Mouse (Mus musculus) retina, adult 2 months (tissue): ENCODE measurements around the gene Prkag2.

Source experiments
- DNase-seq: peaks from one replicate; pipeline ENCODE4 v3.0.0-alpha.2; 2012; ENCODE audit warnings: low read depth, low spot score

Prkag2 gene

DNA sequence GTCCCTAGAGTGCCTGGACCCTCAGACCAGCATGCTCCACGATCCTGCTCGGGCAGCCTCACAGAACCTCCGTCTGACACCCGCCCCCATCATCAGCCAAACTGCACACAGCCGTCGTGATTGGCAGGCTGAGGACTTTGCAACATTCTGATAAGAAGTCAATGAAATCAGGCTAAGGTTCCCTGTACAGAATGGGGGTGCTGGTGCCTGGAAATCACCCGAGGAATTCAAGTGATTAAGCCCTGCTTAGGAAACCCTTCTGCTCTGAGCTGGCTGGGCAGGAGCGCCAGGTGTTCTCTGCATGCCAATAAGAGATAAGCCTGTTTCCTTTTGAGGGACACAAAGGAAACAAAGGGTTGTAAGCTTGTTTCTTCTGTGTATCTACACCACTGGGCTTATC is 131.7 kb downstream of the Prkag2 start:
- no peak for DNase-seq

DNA sequence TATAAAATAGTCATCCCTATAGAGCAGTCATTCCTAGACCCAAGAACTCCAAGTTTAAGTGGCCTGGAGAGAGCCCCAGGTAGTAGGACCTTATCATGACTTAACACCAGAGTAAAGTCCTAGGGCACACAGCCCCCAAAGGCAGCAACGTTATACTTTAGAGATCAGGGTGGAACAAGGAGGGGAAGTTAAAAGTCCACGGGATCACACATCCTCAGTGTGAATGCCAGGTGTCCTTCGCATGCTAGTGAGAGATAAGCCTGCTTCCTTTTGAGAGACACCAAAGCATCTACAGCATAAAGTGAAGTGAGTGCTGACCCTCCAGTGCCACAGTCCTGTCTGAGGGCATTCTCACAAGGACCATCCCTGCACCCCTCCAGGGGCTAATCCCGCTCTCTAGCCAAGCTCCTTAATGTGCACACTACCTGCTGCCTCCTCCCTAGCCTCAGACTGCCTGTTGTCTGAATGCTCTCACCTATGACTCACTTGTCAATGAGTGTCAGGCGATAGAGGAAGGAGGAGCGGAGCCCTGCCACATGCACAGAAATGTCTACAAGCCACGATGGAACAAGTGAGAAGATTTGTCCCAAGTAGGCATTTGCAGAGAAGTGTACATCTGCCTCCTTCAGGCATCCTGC is 132.4 kb downstream of the Prkag2 start:
- DNase-seq, result no peak

DNA sequence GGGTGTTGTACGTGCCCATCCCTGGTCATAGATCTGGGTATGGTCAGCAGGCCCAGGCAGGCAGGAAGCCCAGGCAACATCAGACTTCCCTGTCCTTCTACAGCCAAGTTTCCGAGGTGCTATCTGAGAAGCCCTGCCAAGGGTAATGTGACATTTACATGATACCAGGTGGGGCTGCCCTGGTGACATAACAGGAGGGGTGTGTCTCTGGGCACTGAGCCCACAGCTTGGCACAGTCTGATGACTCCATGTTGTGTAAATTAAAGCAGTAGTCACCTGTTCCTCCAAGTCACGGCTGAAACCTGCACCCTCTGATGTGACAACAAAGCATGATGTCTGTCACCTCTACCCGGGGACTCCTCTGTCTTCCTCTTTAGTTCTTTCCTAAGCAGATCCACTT is 136.7 kb downstream of the Prkag2 start:
- no peak for DNase-seq

DNA sequence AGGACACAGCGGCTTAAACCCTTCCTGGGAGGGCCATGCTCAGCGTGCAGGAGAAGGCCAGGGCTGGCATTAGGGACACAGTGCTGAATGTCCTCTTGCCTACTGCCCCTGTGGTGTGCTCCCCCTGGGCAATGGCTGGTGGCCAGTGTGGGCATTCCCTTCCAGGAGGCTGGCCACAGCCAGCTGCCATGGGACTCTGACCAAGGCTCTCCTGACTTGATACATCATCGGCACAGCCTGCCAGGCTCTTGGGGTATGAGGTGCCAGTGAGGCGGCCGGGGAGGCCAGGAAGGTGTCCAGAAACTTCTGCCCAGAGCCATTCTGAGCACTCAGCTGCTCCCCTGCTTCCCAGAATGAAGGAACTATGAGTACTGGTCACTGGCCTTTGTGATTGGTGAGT is 139.7 kb downstream of the Prkag2 start:
- DNase-seq, result no peak

DNA sequence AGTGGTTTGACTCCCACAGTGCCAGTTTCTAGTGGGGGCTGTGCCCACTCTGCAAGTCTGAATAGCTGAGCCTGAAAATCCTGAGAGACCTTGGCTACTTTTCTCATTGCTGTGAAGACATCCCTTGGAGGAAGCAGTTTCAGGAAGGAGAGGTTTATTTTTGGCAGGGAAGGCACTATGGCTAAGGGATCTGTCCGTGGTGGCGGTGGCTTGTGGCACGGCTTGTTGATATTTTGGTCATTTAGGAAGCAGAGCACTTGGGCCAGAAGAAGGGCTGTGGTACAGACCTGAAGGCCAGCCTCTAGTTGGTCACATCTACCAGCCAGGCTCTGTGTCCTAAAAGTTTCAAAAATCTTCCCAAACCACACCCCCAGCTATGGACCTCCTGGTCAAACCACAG is 140.7 kb downstream of the Prkag2 start:
- no peak for DNase-seq

DNA sequence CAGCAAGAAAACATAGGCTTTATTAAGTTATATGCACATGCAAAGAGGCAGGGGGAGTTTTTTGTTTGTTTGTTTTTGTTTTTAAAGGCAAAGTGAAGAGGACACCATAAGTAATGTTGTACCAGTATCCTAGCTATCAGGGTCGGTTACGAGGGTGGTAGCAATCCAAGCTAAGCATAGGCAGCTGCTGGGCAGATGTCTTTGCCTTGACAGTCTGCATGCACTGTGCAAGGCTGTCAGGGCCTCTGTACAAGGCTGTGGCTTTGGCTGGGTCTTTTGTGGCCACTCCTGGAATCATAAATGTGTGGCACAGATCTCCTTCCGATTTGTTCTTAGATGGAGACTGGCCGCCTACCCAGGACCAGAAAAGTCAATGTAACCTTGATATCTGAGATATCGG is 141.8 kb downstream of the Prkag2 start:
- DNase-seq, result no peak

DNA sequence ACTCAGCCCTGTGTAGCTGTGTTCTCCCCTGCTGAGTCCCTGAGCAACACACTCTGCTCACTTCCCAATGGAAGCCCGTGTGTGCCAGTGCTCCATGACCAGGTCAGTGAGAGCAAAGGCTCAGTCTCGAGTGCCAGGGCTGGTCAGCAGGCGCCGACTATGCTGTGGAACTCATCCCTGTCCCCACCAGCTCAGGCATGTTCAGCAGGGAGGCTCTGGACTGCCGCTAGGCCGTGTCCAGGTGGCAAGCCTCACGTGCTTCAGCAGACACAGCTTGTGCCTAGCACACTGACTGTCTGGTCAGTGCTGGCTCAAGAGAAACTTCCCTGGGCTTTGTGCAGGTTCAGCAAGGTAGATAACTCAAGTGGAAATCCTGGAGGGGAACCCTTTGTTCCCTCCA is 143.6 kb downstream of the Prkag2 start:
- DNase-seq, result no peak

DNA sequence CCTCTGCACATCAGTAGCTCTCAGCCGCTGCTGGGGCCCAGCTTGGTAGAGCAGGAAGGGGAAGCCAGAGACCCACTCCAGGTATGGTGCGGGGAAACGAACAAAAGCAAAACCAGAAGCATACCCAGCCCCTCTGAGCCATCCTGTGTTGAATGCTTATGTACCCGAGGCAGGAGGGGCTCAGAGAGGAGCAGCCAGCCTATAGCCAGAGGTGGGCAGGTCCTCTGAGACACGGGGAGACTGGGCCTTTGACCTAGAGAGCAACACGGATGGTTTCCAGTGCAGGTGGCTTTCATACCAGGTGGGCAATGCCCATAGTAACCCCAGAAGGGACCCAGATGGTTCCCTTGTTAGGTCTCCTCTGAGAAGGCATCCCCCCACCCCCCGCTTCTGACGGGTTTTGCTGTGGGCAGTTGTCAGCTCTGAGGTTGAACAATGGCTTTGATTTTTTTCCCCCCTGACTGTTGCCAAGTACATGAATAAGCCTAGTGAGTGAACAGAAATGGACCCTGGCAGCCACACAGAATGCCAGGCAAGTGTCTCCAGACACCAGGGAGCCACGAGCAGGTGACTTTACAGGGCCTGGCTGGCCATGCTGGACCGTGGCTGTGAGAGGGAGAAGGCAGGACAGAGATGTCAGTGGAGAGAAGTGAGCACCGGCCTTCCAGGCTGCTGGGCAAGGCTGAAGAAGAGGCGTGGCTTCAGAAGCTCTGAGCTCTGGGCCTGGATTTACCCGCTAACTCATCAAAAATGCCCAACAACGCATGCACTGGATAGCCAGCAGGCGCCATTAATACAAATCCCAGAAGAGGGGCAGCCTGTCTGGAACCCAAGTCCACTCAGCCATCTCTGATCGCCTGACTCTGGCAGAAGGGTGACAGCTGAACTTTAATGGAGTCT is 147.3 kb downstream of the Prkag2 start:
- no peak for DNase-seq

DNA sequence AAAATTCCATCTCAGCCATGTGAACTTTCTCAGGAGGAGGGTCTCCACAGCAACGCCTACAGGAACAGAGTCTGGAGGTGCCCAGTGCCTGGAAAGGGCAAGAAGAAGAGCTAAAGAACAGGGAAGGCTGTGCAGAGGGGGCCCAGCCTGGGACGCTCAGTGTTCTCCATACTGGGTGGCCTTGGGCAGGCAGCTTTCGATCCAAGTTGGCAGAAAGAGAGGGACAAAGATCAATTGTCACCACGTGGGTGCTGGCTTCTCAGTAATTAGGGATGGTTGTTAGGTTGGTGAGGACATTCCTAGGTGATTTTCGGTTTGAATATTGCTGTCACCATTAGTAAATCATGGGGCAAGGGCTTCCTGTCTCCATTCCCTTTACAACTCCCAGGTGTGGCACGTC is 148.2 kb downstream of the Prkag2 start:
- no peak for DNase-seq

DNA sequence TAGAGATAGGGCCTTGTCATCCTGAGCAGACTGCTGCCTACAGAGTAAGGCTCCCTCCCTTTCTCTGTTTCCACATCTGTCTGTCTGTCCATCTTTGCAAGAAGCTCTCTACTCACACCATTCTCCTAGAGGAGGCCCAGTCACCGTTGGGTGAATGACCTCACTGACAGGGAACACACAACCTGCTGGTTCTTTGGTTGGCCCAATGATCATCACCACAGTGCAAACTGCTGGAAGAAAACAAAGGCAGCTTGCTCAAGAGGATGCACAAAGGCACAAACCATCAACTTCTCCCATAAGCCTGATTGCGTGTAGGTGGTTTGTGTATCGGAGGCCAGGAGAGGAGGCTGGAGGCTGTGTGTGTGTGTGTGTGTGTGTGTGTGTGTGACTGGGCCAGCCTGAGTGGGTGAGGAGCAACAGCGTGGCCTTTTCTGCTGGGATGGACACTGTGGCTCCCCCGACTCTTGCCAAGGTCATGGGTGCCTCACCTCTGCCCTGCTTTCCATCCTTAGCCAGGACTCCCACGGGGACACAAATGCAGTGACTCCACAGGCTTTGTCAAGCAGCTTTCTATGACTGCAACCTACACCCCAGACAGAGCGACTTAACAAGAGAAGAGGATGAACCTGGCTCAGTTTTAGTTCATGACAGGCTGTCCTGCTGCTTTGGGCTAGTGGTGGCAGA is 149.4 kb downstream of the Prkag2 start:
- DNase-seq, result no peak

DNA sequence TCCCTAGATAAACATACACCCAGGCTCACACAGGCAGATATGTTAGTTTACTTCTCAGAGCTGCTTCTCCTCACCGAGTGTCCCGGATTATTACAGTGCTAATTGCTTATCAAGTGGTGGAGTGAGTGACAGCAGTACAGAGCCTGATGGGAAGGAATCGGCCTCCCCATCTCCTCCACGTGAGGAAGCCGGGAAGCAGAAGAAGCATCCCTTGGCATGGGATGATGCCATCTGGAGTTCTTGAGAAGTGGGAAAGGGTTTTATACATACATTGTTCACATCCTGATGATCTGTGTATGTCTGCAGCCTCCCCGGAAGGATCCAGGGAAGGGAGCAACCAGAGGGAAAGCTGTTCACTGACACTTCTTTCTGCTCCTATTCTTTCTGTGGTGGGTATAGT is 150.4 kb downstream of the Prkag2 start:
- no peak for DNase-seq

DNA sequence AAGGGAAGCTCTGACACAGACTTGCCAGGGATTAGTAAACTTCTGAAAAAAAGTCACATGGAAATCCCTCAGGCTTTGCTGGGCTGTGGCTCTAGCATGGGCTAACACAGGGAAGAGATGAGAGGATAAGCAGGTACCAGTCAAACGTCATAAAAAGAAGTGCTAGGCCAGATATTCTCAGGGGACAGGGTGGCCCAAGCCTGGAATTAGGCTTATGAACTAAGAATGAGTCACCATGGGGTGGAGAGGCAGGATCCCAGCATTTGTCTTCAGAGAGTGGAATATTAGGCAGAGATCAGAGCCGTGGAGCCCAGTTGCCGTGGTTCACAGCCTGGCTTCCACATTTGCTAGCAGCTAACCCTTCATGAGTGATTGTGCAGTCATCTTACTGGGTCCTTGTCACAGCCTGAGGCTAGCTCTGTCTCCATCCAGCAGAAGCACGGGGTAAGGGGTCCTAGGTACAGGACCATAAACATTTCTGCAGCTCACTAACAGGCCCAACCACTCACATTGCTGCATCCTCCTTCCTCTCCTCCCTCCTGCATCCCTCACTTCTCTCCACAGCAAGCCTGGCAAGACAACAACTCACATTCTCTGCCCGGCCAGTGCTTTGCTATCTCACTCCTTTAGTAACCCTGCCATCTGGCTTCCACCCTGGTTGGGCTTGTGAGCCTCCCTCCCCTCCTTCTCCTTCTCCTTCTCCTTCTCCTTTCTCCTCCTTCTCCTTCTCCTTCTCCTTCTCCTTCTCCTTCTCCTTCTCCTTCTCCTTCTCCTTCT is 162.2 kb downstream of the Prkag2 start:
- DNase-seq, result no peak

DNA sequence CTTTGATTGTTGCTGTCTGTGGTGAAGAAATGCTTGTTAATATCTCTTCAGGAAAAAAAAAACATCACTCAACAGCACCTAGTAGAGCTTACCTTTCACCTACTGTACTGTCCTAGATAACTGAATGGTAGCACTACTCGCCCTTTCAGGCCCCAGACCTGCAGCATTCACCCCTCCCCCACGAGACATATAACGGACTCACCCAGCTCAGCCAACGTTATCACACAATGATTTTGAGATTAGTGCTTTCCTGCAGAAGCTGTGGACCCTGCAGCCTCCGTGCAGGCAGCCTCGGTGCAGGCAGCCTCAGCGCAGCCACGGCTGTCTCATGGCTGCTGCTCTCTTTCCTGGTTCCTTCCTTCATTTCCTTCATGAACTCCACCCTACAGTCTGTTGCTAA is 164.0 kb downstream of the Prkag2 start:
- no peak for DNase-seq

DNA sequence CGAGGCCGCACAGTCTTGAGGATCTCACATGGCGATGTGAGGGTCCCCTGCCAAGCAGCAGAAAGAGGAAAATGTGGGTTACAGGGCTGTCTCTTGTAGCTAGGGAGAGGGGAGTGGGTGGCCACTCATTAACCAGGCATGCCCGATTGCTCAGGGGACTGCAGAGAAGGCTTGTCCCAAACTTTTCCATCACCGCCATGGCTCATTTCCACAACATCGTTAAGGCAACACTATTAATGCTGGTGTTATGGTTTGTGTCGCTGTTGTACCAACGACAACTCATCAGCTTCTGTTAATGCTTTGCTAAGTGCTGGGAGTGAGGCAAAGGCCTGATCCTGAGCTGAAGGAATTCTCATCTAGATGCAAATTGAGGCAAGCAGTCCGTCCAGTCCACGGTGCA is 165.0 kb downstream of the Prkag2 start:
- DNase-seq, result no peak

DNA sequence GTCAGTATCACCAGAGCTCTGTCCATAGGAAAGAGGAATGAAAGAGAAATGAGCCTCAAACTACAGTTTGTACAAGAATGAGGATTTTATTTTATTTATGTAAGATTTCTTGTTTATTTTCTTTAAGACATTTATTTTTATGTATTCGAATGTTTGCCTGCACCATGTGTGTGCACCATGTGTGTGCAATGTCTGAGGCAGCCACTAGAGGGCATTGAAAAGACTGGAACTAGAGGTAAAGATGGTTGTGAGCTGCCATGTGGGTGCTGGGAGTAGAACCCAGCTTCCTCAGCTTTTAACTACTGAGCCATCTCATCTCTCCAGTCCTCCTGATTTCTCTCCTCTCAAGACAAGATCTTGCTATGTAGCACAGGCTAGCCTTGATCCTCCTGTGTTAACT is 166.7 kb downstream of the Prkag2 start:
- DNase-seq, result no peak

DNA sequence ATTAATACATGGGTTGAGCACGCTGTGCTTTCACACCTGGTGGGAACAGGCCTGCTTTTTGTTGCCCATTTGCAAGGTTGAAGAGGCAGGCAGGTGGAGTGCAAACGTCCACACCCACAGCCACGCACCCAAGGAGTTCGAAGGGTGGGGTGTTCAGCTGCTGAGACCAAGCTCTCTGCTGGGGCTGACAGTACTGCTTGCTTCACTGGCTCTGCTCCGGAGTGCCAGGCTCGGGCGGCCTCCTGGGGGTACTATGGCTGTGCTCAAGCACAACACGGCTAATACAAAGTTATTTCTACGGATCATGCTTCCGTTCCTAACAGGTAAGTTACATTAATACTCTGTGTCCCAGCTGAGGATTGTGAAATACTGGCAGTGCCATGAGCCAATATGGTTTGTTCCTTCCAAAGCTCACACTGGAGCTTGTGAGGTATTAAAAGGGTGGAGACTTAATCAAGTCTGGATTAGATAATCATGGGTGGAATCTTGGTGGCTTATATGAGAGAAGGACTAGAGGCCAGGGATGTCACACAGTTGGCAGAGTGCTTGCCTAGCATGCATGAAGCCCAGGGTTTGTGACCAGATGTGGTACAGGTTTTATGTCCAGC is 168.8 kb downstream of the Prkag2 start:
- DNase-seq, result no peak

DNA sequence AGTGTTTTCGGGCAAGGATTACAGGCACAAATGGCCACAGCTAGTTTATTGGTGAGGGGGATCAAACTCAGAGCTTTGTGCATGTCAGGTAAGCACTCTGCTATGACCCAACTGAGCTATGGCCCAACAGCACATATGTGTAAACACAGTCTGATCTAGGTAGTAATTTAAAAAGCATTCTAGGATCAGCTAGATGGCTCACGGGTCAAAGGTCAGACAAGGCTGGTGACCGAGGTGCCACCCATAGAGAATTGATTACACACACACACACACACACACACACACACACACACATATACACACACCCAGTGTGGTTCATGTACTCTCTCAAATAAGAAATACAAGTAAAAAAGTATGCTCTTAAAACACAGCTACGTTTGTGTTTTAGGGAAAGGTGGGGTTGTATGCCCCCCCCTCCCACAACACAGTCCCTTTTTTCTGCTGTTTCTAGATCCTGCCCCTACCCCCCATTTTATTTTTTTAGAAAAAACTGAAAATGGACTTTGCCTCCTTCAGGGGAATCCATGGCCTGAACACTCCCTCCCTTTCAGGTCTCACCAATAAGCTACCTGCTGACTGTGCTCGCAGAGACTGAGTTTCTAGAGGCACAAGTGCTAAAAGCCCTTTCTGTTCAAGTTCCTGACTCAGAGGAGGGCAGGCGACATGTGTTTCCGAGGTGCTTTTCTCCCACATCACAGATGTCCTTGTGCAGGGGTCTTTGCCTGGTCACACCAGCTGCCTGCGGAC is 169.4 kb downstream of the Prkag2 start:
- no peak for DNase-seq

DNA sequence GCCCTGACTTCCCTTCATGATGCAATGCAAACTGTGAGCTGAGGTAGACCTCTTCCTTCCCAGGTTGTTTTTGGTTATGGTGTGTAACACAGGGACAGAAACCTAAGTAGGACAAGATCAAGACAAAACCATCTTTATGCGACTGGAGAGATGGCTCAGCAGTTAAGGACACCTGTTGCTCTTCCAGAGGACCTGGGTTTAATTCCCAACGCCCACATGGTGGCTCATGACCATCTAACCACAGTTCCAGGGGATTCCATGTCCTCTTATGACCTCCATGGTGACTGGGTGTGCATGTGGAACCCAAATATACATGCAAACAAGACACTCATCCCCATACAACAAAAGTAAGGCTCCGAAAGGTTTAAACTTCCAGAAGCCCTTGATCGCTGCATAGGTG is 171.6 kb downstream of the Prkag2 start:
- DNase-seq, result no peak

DNA sequence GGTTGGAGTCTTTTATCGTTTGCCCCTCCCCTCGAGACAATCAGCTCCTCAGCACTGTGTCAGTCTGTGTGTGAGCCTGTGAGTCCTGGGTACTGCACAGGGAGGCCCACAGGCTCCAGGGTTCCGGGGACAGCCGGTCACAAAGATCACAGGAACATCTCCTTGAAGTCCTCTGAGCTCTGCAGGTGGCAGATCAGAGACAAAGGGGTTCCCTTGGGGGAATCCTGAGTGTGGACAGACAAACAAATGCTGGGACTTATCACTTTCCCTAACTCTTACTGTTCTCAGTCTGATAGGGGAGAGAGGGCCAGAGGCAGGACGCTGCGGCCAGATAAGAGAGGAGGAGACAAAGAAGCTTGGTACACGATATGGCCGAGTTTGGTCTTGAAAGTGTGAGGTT is 172.7 kb downstream of the Prkag2 start:
- no peak for DNase-seq

DNA sequence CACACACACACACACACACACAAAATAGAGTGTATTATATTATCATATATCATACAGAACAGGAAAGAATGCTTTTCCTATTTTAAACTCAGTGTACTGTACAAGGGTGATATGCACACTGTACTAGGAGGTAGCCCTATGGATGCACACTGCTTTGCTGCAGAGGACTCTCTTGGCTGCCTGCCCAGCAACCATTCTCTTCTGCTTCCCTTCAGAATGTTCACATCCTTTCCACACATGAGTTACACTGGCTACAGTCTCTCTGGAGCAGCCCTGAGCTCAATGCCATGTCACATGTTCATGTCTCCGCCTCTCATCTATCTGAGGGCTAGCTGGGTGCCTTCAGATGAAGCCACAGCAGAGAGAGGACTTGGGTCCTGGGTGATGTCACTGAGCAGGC is 181.3 kb downstream of the Prkag2 start:
- no peak for DNase-seq

DNA sequence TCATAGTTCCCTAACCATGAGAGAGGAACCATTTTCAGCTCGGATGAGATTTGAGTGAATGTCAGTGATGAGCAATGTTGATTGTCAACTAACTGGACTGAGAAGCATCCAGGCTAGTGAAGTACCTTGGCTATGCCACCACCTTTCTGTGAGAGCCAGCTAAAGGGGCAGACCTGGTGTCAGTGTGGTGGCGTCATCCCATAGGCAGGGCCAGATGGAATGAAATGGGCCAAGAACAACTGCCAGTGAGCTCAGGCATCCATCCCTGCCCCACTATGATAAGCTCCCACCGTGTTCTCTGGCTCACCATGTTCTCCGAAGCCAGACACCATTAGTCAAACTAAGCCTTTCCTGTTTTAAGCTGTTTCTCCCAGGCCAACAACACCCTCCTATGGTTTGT is 183.9 kb downstream of the Prkag2 start:
- DNase-seq, result no peak
